19 mouse cellular contexts compared by ENCODE assay signal in genomic region chr1:157028682-157029081, GRCm38 (mm10).
"Had no signal": no experiment of that assay in that cellular context is flagged by ENCODE, and none has a peak within 500 bp of the region (broad histone marks: within the 10 kb centered on the region; RNA-seq: fewer than 3 reads in every experiment).

No protein-coding gene starts in this region.

- H3K27me3 ChIP-seq: midbrain, embryonic 12.5 days; neural tube, embryonic 13.5 days; neural tube, embryonic 15.5 days had no signal

- H3K4me1 ChIP-seq: midbrain, embryonic 12.5 days had no signal

- H3K9ac ChIP-seq: lung, embryonic 14.5 days; midbrain, embryonic 12.5 days; neural tube, embryonic 13.5 days; neural tube, embryonic 15.5 days had no signal

- H3K27ac ChIP-seq: midbrain, embryonic 10.5 days; midbrain, embryonic 12.5 days; neural tube, embryonic 13.5 days; neural tube, embryonic 15.5 days had no signal

- ATAC-seq: midbrain, embryonic 16.5 days had no signal

- H3K4me2 ChIP-seq: lung, embryonic 14.5 days; midbrain, embryonic 12.5 days; neural tube, embryonic 13.5 days; neural tube, embryonic 15.5 days had no signal

- H3K4me3 ChIP-seq: midbrain, embryonic 10.5 days; midbrain, embryonic 12.5 days; myocyte; neural tube, embryonic 13.5 days; neural tube, embryonic 15.5 days had no signal

- H3K36me3 ChIP-seq: midbrain, embryonic 10.5 days; midbrain, embryonic 12.5 days; neural tube, embryonic 13.5 days; neural tube, embryonic 15.5 days had no signal

- DNase-seq: lung, adult 18-20 months; lung, embryonic 14.5 days; lung, postnatal 10 days; lung, postnatal 4 days; midbrain, embryonic 14.5 days; retina, postnatal 1 day; right cerebral cortex, adult 18-20 months; right cerebral cortex, postnatal 25 days; right cerebral cortex, postnatal 4 days; spleen, adult 18-20 months; thymus, adult 18-20 months; thymus, postnatal 14 days; thymus, postnatal 36 days had no signal

- H3K9me3 ChIP-seq: midbrain, embryonic 10.5 days; midbrain, embryonic 12.5 days; neural tube, embryonic 13.5 days; neural tube, embryonic 15.5 days had no signal
